Mouse (Mus musculus) embryonic facial prominence, embryonic 11.5 days (tissue): ENCODE results near the gene Cadps. TPM values are rescaled to one million over a fixed set of nuclear protein-coding genes. Genes with fewer than 3 reads are reported as not detected.
A peak's percentile ranks its signal among the peaks of the same experiment; 100 is the strongest.

Source experiments
- ATAC-seq: fragments of 200-750 bp; cut with Nextera tagmentation; replicated peaks from 2 replicates; pipeline ENCODE4 v1.8.0; 2017; ENCODE audit warnings: low read depth; ENCODE audit not compliant: insufficient number of reproducible peaks, low FRiP score, low TSS enrichment
- DNase-seq: peaks from one replicate; pipeline ENCODE4 v3.0.0-alpha.2; 2015; ENCODE audit warnings: low spot score
- H3K27ac ChIP-seq: fragments of 300-500 bp; sonication (generic); replicated peaks from 2 replicates; pipeline ENCODE4 v1.5.1; 2014; ENCODE audit warnings: mild to moderate bottlenecking, low read depth, low read length, control low read depth
- H3K27me3 ChIP-seq: fragments of 300-500 bp; sonication (generic); 2 replicates; pipeline ENCODE4 v1.6.1; 2014; ENCODE audit warnings: mild to moderate bottlenecking, low read length, moderate library complexity, mixed read lengths; ENCODE audit not compliant: control insufficient read depth, insufficient read depth
- H3K36me3 ChIP-seq: fragments of 300-500 bp; sonication (generic); replicated peaks from 2 replicates; pipeline ENCODE4 v1.6.1; 2014; ENCODE audit warnings: low read depth, mild to moderate bottlenecking, low read length, moderate library complexity, mixed read lengths; ENCODE audit not compliant: control insufficient read depth, insufficient read depth
- H3K4me1 ChIP-seq: fragments of 300-500 bp; sonication (generic); 2 replicates; pipeline ENCODE4 v1.6.1; 2014; ENCODE audit warnings: low read length, mixed read lengths; ENCODE audit not compliant: control insufficient read depth, insufficient read depth
- H3K4me2 ChIP-seq: fragments of 300-500 bp; sonication (generic); 2 replicates; pipeline ENCODE4 v1.6.1; 2014; ENCODE audit warnings: low read depth, mild to moderate bottlenecking, control low read depth, low read length, moderate library complexity
- H3K4me3 ChIP-seq: fragments of 300-500 bp; sonication (generic); 2 replicates; pipeline ENCODE4 v1.5.1; 2014; ENCODE audit warnings: low read depth, low read length, control low read depth
- H3K9ac ChIP-seq: fragments of 300-500 bp; sonication (generic); replicated peaks from 2 replicates; pipeline ENCODE4 v1.6.1; 2014; ENCODE audit warnings: mild to moderate bottlenecking, control low read depth, low read length
- H3K9me3 ChIP-seq: fragments of 300-500 bp; sonication (generic); replicated peaks from 2 replicates; pipeline ENCODE4 v1.6.1; 2016; ENCODE audit warnings: mild to moderate bottlenecking, low read length, inconsistent platforms, mixed read lengths; ENCODE audit not compliant: control insufficient read depth
- WGBS: fragments of 180-500 bp; shearing (Covaris S2); extraction: QIAGEN DNeasy Blood & Tissue Kit; methylation state at CpG from one replicate; pipeline ENCODE4 v1.1.7; 2014; 5-methylcytosine and 5-hydroxymethylcytosine counted together
- polyA plus RNA-seq: library from polyadenylated mRNA; unstranded; fragments of >200 nt; fragmentation: Nextera tagmentation; extraction: Ambion mirVana; gene quantifications from 2 replicates; pipeline ENCODE4 v1.2.1, GENCODE M21; 2014

The Cadps gene
- polyA plus RNA-seq, 1 experiment from 2014 or later = 5.3 TPM

DNA sequence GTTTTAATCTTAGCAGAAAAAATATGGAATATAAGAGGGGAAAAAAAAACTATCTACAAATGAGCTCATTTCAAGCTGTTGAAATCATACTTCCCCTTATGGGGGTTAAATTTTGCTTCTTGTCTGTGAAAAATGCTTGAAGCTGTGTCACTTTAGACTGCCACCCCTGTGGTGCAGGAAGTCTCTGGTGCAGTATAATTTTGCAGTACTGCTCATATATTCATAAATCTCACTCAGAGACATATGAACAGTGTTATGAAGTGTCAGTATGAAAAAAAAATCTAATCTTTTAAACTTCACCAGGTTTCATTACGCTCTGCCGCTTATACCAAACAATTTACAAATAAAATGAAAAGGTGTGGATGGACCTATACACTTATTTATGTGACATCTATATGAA is 445.6 kb downstream of the Cadps start:
- Histone ChIP-seq H3K27me3 (no peaks in the 10 kb centered on the region), H3K4me1 (no peaks in the 10 kb centered on the region), H3K27ac (no peak overlapping the region), H3K36me3 (no peaks in the 10 kb centered on the region), H3K4me2 (no peak overlapping the region), H3K9ac (no peak overlapping the region), H3K4me3 (no peak overlapping the region), H3K9me3 (no peaks in the 10 kb centered on the region)
- DNase-seq (no peak), ATAC-seq (no peak)
- WGBS = 93% methylated on average over 2 of the region's 2 CpGs

DNA sequence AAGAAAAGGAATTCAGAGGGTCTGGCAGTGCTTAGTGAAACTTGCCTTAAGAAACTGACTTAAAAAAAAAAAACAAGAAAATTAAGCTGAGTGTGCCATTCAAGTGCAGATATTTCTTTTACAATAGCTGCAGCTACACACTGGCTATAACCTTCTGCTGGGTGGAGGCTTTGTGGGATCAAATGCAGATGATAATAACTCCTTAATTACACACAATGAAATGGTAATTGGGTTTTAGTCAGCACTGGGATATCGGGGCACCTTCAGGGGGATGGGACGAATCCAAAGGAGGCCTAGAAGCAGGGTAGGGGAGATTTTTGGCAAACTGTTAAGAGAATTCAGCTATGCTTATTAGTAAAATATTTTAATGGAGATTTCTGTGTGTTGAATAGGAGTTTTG is 447.4 kb downstream of the Cadps start:
- H3K4me3 ChIP-seq = no peak overlapping the region
- H3K36me3 ChIP-seq = no peaks in the 10 kb centered on the region
- H3K4me2 ChIP-seq = no peak overlapping the region
- no peaks in the 10 kb centered on the region for H3K27me3 ChIP-seq
- no peak overlapping the region for H3K27ac ChIP-seq
- no peak for ATAC-seq
- H3K9ac ChIP-seq = no peak overlapping the region
- 67% methylated on average over 2 of the region's 2 CpGs for WGBS
- H3K9me3 ChIP-seq = no peaks in the 10 kb centered on the region
- H3K4me1 ChIP-seq = no peaks in the 10 kb centered on the region
- DNase-seq = no peak

DNA sequence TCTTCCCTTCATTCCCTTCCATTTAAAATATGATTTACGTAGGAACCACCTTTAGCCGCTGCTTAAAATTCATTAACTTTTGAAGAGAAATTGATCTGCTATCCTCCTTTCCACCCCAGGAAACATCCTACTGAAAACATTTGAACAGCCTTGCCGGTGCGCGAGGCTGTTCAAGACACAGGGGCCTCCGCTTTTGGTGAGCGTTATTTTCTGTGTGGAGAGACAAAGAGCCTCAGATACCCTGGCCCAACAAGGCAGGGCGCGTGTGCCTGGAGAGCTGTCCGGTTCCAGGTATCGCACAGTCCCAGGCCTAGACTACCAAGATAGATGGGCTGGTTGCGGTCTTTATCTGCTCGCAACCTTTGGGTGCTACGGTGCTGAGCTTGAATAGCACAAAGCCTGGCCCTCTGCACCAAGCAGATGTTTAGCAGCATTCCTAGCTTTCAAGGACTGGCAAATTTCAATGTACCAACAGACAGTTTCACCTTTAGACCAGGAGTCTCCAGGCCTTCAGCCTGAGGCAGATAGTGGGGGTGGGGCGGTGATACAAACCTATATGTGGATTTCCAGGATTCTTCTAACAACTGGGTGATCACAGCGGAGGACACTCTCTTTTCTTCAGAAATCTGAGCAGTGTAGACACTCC is 472.5 kb downstream of the Cadps start:
- H3K36me3 ChIP-seq = no peaks in the 10 kb centered on the region
- H3K9ac ChIP-seq = no peak overlapping the region
- H3K27ac ChIP-seq = no peak overlapping the region
- H3K4me3 ChIP-seq = no peak overlapping the region
- DNase-seq = no peak
- H3K9me3 ChIP-seq = no peaks in the 10 kb centered on the region
- no peaks in the 10 kb centered on the region for H3K4me1 ChIP-seq
- 3% methylated on average over 16 of the region's 16 CpGs for WGBS
- no peak for ATAC-seq
- peaks cover 55% of the 10 kb centered on the region for H3K27me3 ChIP-seq
- H3K4me2 ChIP-seq = no peak overlapping the region

DNA sequence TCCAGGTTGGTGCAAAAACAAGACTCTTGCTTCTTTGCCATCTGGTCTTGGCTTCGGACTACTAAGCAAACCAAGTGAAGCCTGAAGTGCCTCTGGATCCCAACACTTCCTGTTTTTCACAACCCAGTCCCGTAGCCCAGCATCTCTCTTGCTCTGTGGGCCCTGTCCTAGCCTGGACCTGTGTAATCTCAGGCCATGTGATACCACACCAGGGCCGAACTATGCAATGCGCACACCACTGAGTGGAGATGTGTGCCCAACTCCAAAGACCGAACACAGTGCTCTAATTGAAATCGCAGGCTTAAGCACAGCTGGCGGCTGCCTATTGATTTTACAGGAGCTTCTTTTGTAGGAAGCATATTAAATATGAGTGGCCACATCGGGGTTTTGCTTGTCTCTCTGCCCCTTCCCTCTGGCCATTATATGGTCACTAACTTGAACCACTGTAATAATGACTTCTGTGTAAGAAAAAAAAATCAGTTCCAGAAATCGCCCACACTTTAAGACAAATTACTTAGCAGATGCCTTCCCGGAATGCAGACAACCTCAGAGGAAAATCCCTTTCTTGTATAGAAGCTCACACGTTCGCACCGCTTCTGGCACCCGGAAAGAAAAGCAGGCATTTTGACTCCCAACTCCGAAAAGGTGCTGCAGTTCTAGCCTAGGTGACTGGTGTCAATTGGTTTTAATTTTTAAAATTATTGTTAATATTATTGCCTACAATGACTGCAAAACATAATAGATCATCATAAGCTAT is 473.4 kb downstream of the Cadps start:
- no peak overlapping the region for H3K27ac ChIP-seq
- no peak for ATAC-seq
- DNase-seq = no peak
- H3K9me3 ChIP-seq = no peaks in the 10 kb centered on the region
- no peaks in the 10 kb centered on the region for H3K36me3 ChIP-seq
- 0 out of 2 replicates have a peak, but pooled peaks cover under 1% of the 10 kb centered on the region for H3K4me1 ChIP-seq
- no peak overlapping the region for H3K4me2 ChIP-seq
- WGBS = 4% methylated on average over 15 of the region's 15 CpGs
- peaks cover 64% of the 10 kb centered on the region for H3K27me3 ChIP-seq
- H3K4me3 ChIP-seq = no peak overlapping the region
- no peak overlapping the region for H3K9ac ChIP-seq

DNA sequence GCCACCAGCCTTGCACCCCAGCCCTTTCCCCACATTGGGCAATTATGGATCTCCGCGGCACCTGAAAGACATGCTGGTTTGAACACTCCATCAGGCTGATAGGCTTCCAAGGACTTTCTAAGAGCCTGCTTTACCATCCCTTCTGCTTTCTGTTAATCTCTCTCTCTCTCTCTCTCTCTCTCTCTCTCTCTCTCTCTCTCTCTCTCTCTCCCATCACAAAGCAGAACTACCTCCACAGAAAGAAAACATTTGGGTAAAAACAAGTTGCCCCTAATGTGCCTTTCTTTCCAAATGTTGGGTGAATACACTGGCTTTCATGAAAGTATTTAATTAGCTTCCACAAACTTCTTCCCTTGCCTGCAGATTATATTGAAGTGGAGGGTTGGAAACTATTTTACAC is 474.8 kb downstream of the Cadps start, which contains the start of gene Fezf2:
TSS of gene Fezf2 (minus strand) at position 101 of the 400 bp plus-strand sequence.
- no peak for ATAC-seq
- H3K9ac ChIP-seq = no peak within 1 kb of the TSS
- H3K9me3 ChIP-seq = no peaks in the 10 kb centered on the region
- H3K27me3 ChIP-seq = peaks cover 72% of the 10 kb centered on the region
- WGBS = 2% methylated on average over 2 of the region's 2 CpGs
- DNase-seq = no peak
- H3K27ac ChIP-seq = no peak within 1 kb of the TSS
- no peaks in the 10 kb centered on the region for H3K36me3 ChIP-seq
- no peak within 1 kb of the TSS for H3K4me2 ChIP-seq
- 0 out of 2 replicates have a peak, but pooled peaks cover 6% of the 10 kb centered on the region for H3K4me1 ChIP-seq
- H3K4me3 ChIP-seq = no peak within 1 kb of the TSS

DNA sequence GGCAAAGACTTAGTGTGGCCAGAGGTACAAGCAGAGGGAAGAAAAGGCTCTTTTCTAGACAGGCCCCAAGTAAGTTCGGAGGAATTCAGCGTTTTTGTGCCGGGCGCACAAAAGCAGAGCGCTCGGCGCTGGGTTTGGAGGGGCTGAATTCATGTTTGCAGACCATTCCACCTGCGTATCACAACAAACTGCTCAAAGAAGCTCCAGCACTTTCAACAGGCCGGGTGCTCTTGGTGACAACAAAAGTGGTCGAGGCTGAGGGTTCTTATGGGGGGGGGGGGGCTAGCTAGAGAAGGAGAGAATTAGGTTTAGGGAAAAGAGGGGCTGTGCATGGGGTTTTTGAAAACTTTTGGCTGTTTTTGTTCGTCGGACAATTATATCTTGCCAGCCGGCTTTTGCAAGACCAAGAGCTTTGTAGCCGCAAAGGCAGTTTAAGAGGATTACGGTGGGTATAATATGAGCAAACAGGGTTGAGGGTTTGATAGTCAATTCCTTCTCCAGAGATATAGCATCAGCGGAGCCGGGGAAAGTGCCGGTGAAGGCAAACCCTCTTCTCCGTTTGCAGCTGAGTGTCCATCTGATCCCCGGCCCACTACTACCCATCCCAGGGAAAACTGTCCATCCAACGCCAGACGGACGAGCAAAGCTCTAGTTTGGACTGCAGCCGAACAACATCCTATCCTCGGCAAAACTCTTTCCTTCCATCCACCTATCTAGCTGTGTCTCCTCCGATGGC is 475.8 kb downstream of the Cadps start:
- H3K27ac ChIP-seq = no peak overlapping the region
- DNase-seq (peak; percentile 38), ATAC-seq (no peak)
- H3K36me3 ChIP-seq = no peaks in the 10 kb centered on the region
- H3K9ac ChIP-seq = no peak overlapping the region
- peaks cover 79% of the 10 kb centered on the region for H3K27me3 ChIP-seq
- WGBS = 1% methylated on average over 26 of the region's 26 CpGs
- no peaks in the 10 kb centered on the region for H3K9me3 ChIP-seq
- H3K4me1 ChIP-seq = 0 out of 2 replicates have a peak, but pooled peaks cover 6% of the 10 kb centered on the region
- no peak overlapping the region for H3K4me2 ChIP-seq
- H3K4me3 ChIP-seq = no peak overlapping the region

DNA sequence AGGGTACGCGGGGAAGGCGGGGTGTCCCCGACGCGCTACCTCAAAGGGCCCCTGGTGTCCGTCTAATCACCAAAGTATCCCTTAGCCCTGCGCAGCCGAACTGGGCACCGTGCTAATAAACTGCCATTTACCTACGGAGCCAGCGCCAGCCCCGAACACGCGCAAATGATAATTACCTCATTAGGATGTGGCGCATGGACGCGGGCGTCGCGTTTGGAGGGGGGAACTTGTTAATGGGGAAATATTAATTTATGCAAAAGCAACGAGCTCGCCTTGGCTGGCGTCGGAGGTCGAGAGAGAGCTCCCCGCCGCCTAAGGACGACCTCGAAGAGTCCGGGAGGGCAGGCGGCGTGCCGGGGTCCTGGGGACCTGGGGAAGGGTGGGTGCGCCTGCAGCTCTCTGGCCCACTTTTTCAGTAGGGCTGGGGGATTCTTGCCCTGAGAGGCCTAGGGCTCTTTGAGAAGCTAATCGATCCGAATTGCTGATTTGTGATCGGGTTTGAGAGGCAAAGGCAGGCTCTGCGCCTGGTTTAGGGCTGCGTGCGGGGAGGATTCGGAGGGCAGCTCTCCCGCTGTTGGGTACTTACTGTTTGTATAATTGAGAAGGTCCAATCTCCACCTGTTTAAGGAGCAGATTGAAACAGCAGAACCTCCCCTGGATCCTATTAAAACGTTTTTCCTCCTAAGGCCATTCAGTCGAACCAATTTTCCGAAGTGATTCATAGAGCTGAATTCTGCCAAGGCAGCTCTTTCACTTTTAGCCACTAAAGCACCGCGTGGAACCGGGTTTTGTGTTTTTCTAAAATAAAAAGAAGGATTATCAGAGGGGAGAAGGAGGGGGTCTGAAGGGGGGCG is 476.6 kb downstream of the Cadps start:
- H3K4me2 ChIP-seq = no peak overlapping the region
- peaks cover 82% of the 10 kb centered on the region for H3K27me3 ChIP-seq
- H3K36me3 ChIP-seq = no peaks in the 10 kb centered on the region
- H3K4me3 ChIP-seq = peak overlapping the region; percentile 5; the same call in 1 of the 2 replicates
- no peaks in the 10 kb centered on the region for H3K9me3 ChIP-seq
- no peak overlapping the region for H3K9ac ChIP-seq
- DNase-seq (peak; percentile 64), ATAC-seq (no peak)
- under 1% methylated on average over 50 of the region's 50 CpGs for WGBS
- H3K27ac ChIP-seq = no peak overlapping the region
- 0 out of 2 replicates have a peak, but pooled peaks cover 6% of the 10 kb centered on the region for H3K4me1 ChIP-seq
